Mouse (Mus musculus): ENCODE results near the gene Mocs1.

DNA sequence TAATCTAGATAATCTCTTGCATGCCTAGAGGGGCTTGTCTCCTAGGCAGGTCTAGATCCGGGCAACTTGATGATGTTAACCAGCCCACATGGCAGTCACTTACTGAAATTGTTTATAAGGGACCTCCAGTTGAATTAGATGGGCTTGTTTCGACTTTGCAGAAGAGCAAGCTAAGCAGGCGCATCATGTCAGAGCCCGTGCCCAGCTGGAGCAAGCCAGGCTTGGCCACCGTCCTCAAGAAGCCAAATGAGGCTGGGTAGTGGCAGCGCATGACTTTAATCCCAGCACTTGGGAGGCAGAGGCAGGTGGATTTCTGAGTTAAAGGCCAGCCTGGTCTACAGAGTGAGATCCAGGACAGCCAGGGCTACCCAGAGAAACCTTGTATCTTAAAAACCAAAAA, 3.0 kb downstream of the Mocs1 start:
- no peak for TF ChIP-seq POLR2A (IDR thresholded peaks at IDR 0.05; ENCODE audit: insufficient read depth, low read length)
- TF ChIP-seq CTCF (IDR thresholded peaks at IDR 0.05; ENCODE audit: low read depth, low read length), result no peak
- TF ChIP-seq EP300 (IDR thresholded peaks at IDR 0.05; ENCODE audit: insufficient read depth, low read depth, low read length), result no peak

Measured in ES-Bruce4 (cell line).